Mouse (Mus musculus) lung, adult 2 months (tissue): ENCODE data around the gene Zbtb3. TPM values are rescaled to one million over a fixed set of nuclear protein-coding genes. Genes with fewer than 3 reads are reported as not detected.
A peak's percentile ranks its signal among the peaks of the same experiment; 100 is the strongest.

Source experiments
- DNase-seq: peaks from one replicate; pipeline ENCODE4 v3.0.0; 2022
- H3K4me1 ChIP-seq: fragments of 200-500 bp; 2 replicates; pipeline ENCODE4 v1.6.1; 2011; ENCODE audit warnings: low read length; ENCODE audit not compliant: control insufficient read depth, insufficient read depth
- H3K4me3 ChIP-seq: fragments of 200-500 bp; replicated peaks from 2 replicates; pipeline ENCODE3; 2011; ENCODE audit warnings: low read depth, mild to moderate bottlenecking, control low read depth, low read length; ENCODE audit errors: extremely low read depth
- CTCF ChIP-seq: fragments of 200-500 bp; IDR thresholded peaks from 2 replicates; pipeline ENCODE4 v1.5.1; 2011; ENCODE audit warnings: mild to moderate bottlenecking, low read length, control low read depth; ENCODE audit not compliant: insufficient read depth
- POLR2A ChIP-seq: fragments of 200-500 bp; IDR thresholded peaks from 2 replicates; pipeline ENCODE4 v1.6.1; 2011; ENCODE audit warnings: low read depth, mild to moderate bottlenecking, control low read depth, low read length, borderline replicate concordance; ENCODE audit errors: extremely low read depth
- WGBS: fragments of 180-500 bp; shearing (Covaris S2); methylation state at CpG from one replicate; pipeline ENCODE4 v1.1.7; 2018; 5-methylcytosine and 5-hydroxymethylcytosine counted together
- polyA plus RNA-seq: library from polyadenylated mRNA; depleted of rRNA; stranded (reverse); fragments of >200 nt; gene quantifications from 2 replicates; pipeline ENCODE4 v1.2.3, GENCODE M21; 2012; rRNA removed

Gene Zbtb3
- 1.9 and 2.3 TPM in 2 replicates for polyA plus RNA-seq

DNA sequence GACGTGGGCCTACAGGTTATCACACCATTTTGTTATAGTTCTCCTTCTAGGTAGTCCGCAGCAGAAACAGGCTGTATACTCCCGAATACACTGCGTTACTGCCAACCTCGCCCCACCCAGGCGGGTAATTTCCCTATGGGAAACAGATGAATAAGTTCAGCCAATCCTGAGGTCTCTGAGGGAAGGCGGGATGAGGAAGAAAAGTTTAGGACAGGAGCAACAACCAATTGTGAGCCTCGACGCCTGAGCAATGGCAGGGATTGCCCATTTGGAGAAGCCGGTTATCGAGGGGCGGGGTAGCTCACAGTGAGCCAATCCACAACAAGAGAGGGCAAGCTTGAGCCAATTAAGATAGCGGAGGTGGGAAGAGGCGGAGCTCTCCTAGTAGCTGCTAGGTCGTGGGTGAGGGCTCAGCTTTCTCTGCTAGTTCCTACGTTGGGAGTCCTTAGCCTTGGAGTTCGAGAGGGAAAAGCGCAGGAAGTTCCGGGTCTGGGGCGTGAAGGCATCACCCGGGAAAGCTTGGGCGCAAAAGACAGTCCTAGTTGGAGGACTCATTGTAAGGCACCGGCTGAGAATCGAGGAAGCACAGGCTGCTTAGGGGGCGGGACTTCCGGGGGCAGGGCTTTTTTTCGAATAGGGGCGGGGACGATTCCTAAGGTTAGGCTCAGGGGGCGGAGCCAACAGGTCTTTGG is at the start of gene Zbtb3:
Gene Zbtb3, plus strand, starts transcription at position 426 of the 692 bp plus-strand sequence.
- Histone ChIP-seq H3K4me3 (peak within 1 kb of the TSS; percentile 84), H3K4me1 (peaks cover 5% of the 10 kb centered on the region; the same call in 1 of the 2 replicates)
- WGBS = under 1% methylated on average over 30 of the region's 30 CpGs
- peak; percentile 82; the same call in 1 of the 2 replicates for TF ChIP-seq POLR2A
- no peak for TF ChIP-seq CTCF
- DNase-seq = peak; percentile 90

- TF ChIP-seq CTCF (no peak), POLR2A (no peak)
- no peak for DNase-seq
- 47% methylated on average over 3 of the region's 3 CpGs for WGBS
- H3K4me1 ChIP-seq = peaks cover 17% of the 10 kb centered on the region
- no peak overlapping the region for H3K4me3 ChIP-seq
These were observed 46.7 kb upstream of the Zbtb3 start for GRCm38 (mm10) chr19:8755652-8756051.

DNA sequence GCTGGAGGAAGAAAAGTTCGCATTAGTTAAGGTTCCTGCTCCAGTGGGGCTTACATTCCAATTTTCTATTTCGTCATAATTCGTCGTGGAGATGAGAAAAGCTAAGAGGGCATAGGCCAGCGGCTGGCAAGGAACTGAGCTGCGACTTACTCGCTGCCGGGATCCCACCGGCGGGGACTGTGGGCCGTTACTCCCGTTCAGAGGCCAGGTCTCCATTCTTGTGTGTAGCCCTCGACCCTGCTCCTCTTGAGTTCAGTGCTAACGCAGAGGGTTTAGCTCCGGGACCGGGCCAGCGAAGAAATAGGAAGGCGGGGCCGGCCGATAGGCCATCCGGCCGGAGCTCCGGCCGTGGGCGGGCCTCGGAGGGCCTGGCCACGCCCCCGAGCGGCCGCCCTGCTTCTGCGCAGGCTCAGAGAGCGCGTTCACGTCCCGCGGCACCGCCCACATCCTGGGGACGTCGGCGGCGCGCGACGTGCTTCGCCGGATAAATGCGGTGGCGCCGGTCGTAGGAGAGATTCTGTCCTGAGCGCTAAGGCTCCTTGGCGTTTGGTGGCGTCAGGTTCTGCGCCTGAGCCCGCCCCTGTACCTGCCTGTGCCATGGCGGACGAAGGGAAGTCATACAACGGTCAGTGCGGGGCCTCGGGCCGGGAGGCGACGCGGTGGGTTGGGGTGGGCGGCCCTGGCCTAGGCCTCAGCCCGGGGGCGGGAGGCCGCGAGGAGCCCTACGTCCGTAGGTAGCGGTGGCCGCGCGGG is 45.5 kb upstream of the Zbtb3 start, which contains the start of gene Nxf1:
Gene Nxf1, plus strand, starts transcription at position 439 of the 753 bp plus-strand sequence.
- peaks cover 17% of the 10 kb centered on the region for H3K4me1 ChIP-seq
- peak; percentile 94 for TF ChIP-seq POLR2A
- TF ChIP-seq CTCF = no peak
- peak within 1 kb of the TSS; percentile 97 for H3K4me3 ChIP-seq
- WGBS = under 1% methylated on average over 75 of the region's 75 CpGs
- peak; percentile 89 for DNase-seq

- Histone ChIP-seq H3K4me1 (peaks cover 17% of the 10 kb centered on the region), H3K4me3 (peak overlapping the region; percentile 91)
- no peak for DNase-seq
- 2% methylated on average over 14 of the region's 14 CpGs for WGBS
- TF ChIP-seq CTCF (no peak), POLR2A (no peak)
These were observed 44.8 kb upstream of the Zbtb3 start for GRCm38 (mm10) chr19:8757471-8757998.

GRCm38 (mm10) chr19:8758899-8759298 is 43.5 kb upstream of the Zbtb3 start:
- H3K4me1 ChIP-seq = peaks cover 17% of the 10 kb centered on the region
- WGBS = 76% methylated on average over 2 of the region's 2 CpGs

GRCm38 (mm10) chr19:8760757-8761156 is 41.6 kb upstream of the Zbtb3 start:
- 90% methylated on average over 2 of the region's 2 CpGs for WGBS
- DNase-seq = no peak
- H3K4me3 ChIP-seq = no peak overlapping the region
- peaks cover 16% of the 10 kb centered on the region for H3K4me1 ChIP-seq
- no peak for TF ChIP-seq CTCF
- TF ChIP-seq POLR2A = no peak

More at GRCm38 (mm10) chr19:8758899-8759298, 43.5 kb upstream of the Zbtb3 start:
- TF ChIP-seq POLR2A (no peak), CTCF (no peak)
- no peak overlapping the region for H3K4me3 ChIP-seq
- no peak for DNase-seq

- no peak for DNase-seq
- 80% methylated on average over 4 of the region's 4 CpGs for WGBS
- no peak for TF ChIP-seq POLR2A
These were observed 39.1 kb upstream of the Zbtb3 start for GRCm38 (mm10) chr19:8763276-8763675.

DNA sequence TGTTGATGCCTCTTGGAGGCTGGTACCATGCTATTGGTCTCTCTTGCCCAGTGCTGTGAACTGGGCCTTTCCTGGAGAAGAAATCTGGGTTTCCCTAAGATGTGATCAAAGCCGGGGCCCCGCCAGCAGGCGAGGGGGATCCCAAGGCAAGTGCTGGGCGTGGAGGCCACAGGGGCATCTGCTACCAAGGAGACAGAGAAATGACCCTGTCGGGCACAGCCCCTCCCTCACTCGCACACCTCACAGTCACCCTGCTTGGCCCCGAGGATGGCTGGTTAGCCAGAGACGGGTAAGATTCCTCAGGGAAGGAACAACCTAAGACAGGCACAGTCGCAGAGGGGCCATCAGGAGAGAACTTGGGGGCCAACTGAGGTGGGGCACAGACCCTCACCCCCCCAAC is 36.8 kb upstream of the Zbtb3 start:
- DNase-seq = no peak
- TF ChIP-seq CTCF (no peak), POLR2A (no peak)
- no peak overlapping the region for H3K4me3 ChIP-seq
- WGBS = 95% methylated on average over 9 of the region's 9 CpGs
- peaks cover 4% of the 10 kb centered on the region; the same call in 1 of the 2 replicates for H3K4me1 ChIP-seq

More at GRCm38 (mm10) chr19:8763276-8763675, 39.1 kb upstream of the Zbtb3 start:
- H3K4me3 ChIP-seq = no peak overlapping the region
- H3K4me1 ChIP-seq = peaks cover 4% of the 10 kb centered on the region; the same call in 1 of the 2 replicates

GRCm38 (mm10) chr19:8770567-8771270 is 31.6 kb upstream of the Zbtb3 start, which contains the start of gene Tmem223:
Gene Tmem223 (plus strand): TSS chr19:8770996.
- Histone ChIP-seq H3K4me3 (peak within 1 kb of the TSS; percentile 97), H3K4me1 (peaks cover 19% of the 10 kb centered on the region)
- 12% methylated on average over 29 of the region's 29 CpGs for WGBS
- peak; percentile 80 for DNase-seq
- TF ChIP-seq CTCF = no peak
- TF ChIP-seq POLR2A = peak; percentile 96
